Mouse (Mus musculus) gastrocnemius, adult 18-20 months (tissue): ENCODE results near the gene Thpo. TPM values are rescaled to one million over a fixed set of nuclear protein-coding genes. Genes with fewer than 3 reads are reported as not detected.
A peak's percentile ranks its signal among the peaks of the same experiment; 100 is the strongest.

Experiments used
- DNase-seq: peaks from one replicate; pipeline ENCODE4 v3.0.0; 2021; ENCODE audit warnings: low spot score
- long read RNA-seq, 2 experiments: library from polyadenylated mRNA; stranded (forward); transcript quantifications; one replicate each; pipeline ENCODE4 v2.0.0; 2021
- total RNA-seq, 2 experiments: library from RNA; stranded (reverse); gene quantifications; 2 replicates each; pipeline ENCODE4 v1.2.3; 2021

The Thpo gene
- 10 to 100 TPM in 1 of 2 experiments, 1 to 10 TPM in 1; 6.2 to 10.4 TPM for total RNA-seq
- long read RNA-seq, experiment 1, partial matches to known transcripts = 1 of 8 reads
- long read RNA-seq, experiment 1, other reads (novel, unspliced or antisense) = 5 of 8 reads
- long read RNA-seq, experiment 2, partial matches to known transcripts = 0 of 7 reads
- long read RNA-seq, experiment 2, other reads (novel, unspliced or antisense) = 4 of 7 reads

GRCm38 (mm10) chr16:20733731-20734730, at the start of gene Thpo:
TSS of gene Thpo (minus strand) at chr16:20734511.
- no peak for DNase-seq

GRCm38 (mm10) chr16:20783891-20784290, 49.6 kb upstream of the Thpo start:
- no peak for DNase-seq

- no peak for DNase-seq
These were observed 46.9 kb upstream of the Thpo start for GRCm38 (mm10) chr16:20781101-20781630.

GRCm38 (mm10) chr16:20779846-20780245, 45.5 kb upstream of the Thpo start:
- DNase-seq = no peak

GRCm38 (mm10) chr16:20775021-20775420, 40.7 kb upstream of the Thpo start:
- DNase-seq = no peak

GRCm38 (mm10) chr16:20765244-20765643, 30.9 kb upstream of the Thpo start:
- peak; percentile 17 for DNase-seq

- DNase-seq = peak; percentile 68
These were observed 27.4 kb upstream of the Thpo start for GRCm38 (mm10) chr16:20761681-20762080.

- no peak for DNase-seq
These were observed 23.1 kb upstream of the Thpo start for GRCm38 (mm10) chr16:20757385-20757784.

- peak; percentile 82 for DNase-seq
These were observed 21.7 kb upstream of the Thpo start for GRCm38 (mm10) chr16:20756052-20756451.

GRCm38 (mm10) chr16:20750518-20750917, 16.2 kb upstream of the Thpo start:
- no peak for DNase-seq

- DNase-seq = peak; percentile 81
These were observed 12.3 kb upstream of the Thpo start for GRCm38 (mm10) chr16:20746641-20747040.

GRCm38 (mm10) chr16:20739845-20740244, 5.5 kb upstream of the Thpo start:
- DNase-seq = no peak

- DNase-seq = no peak
These were observed 2.5 kb upstream of the Thpo start for GRCm38 (mm10) chr16:20736823-20737222.

GRCm38 (mm10) chr16:20736168-20736567, 1.9 kb upstream of the Thpo start:
- DNase-seq = no peak

- DNase-seq = no peak
These were observed 1.3 kb upstream of the Thpo start for GRCm38 (mm10) chr16:20735651-20736050.

- DNase-seq = peak; percentile 81
These were observed 1.2 kb downstream of the Thpo start, which contains the start of gene Chrd for GRCm38 (mm10) chr16:20732925-20733730. TSS of gene Chrd (plus strand) at chr16:20733127.

- DNase-seq = no peak
These were observed 1.9 kb downstream of the Thpo start for GRCm38 (mm10) chr16:20732251-20732924.

- no peak for DNase-seq
These were observed 2.6 kb downstream of the Thpo start for GRCm38 (mm10) chr16:20731688-20732087.

GRCm38 (mm10) chr16:20730293-20730711, 4.0 kb downstream of the Thpo start:
- peak; percentile 43 for DNase-seq

GRCm38 (mm10) chr16:20726384-20726783, 7.9 kb downstream of the Thpo start:
- DNase-seq = peak; percentile 42

- DNase-seq = no peak
These were observed 8.6 kb downstream of the Thpo start for GRCm38 (mm10) chr16:20725750-20726149.
